In the genomic region with DNA sequence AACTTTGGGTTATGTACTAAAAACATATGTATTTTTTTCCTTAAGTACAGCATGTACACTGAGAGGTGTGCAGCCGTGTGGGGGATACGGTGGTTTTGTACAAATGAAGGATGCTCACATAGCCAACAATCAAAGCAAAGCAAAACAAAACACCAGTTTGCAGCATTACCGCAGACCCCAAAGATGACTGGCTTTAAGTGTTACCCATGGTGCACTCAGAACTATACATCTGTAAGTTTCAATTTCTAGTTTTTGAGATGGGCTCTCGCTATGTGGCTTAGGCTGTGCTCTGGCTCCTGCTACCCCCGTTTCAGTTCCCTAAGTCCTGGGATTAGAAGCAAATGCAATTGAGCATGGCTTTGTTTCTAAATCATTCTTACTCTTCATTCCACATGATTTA, we compare ENCODE assay signal across 17 mouse cellular contexts.
"Had no signal": no experiment of that assay in that cellular context is flagged by ENCODE, and none has a peak within 500 bp of the region (broad histone marks: within the 10 kb centered on the region; RNA-seq: fewer than 3 reads in every experiment).

No protein-coding gene starts in this region.

- H3K36me3 ChIP-seq: lung, embryonic 15.5 days; midbrain, embryonic 13.5 days; midbrain, embryonic 15.5 days; neural tube, embryonic 12.5 days; stomach, embryonic 15.5 days had no signal

- H3K9ac ChIP-seq: lung, embryonic 15.5 days; midbrain, embryonic 13.5 days; midbrain, embryonic 15.5 days; neural tube, embryonic 12.5 days; stomach, embryonic 15.5 days had no signal

- H3K4me2 ChIP-seq: lung, embryonic 15.5 days; midbrain, embryonic 11.5 days; midbrain, embryonic 13.5 days; midbrain, embryonic 15.5 days; neural tube, embryonic 12.5 days; stomach, embryonic 15.5 days had no signal

- H3K4me3 ChIP-seq: lung, embryonic 15.5 days; megakaryocyte, embryonic 14.5 days; midbrain, embryonic 13.5 days; midbrain, embryonic 15.5 days; neural tube, embryonic 12.5 days; stomach, embryonic 15.5 days had no signal

- H3K27me3 ChIP-seq: lung, embryonic 15.5 days; megakaryocyte, embryonic 14.5 days; midbrain, embryonic 13.5 days; midbrain, embryonic 15.5 days; neural tube, embryonic 12.5 days; stomach, embryonic 15.5 days had no signal

- DNase-seq: lung, adult 2 months; lung, postnatal 14 days; lung, postnatal 36 days; right cerebral cortex, postnatal 14 days; thymus, adult 2 months; thymus, postnatal 25 days; thymus, postnatal 4 days had no signal

- H3K27ac ChIP-seq: lung, embryonic 15.5 days; macrophage; midbrain, embryonic 13.5 days; midbrain, embryonic 15.5 days; neural tube, embryonic 12.5 days; stomach, embryonic 15.5 days; stomach, postnatal 0 days had no signal

- ATAC-seq: lung, postnatal 0 days; midbrain, embryonic 13.5 days; midbrain, embryonic 15.5 days had no signal

- H3K4me1 ChIP-seq: lung, embryonic 15.5 days; midbrain, embryonic 13.5 days; midbrain, embryonic 15.5 days; neural tube, embryonic 12.5 days; stomach, embryonic 15.5 days had no signal

- H3K9me3 ChIP-seq: lung, embryonic 15.5 days; megakaryocyte, embryonic 14.5 days; midbrain, embryonic 13.5 days; midbrain, embryonic 15.5 days; neural tube, embryonic 12.5 days; stomach, embryonic 15.5 days had no signal
